Comparison of ENCODE assay signal across 12 mouse cellular contexts in genomic region chr3:9343586-9343985, GRCm38 (mm10).
DNase-seq lines count a peak whose midpoint lies in the region; ATAC-seq and TF ChIP-seq lines count a peak whose summit lies in the region.
"Had no signal": no experiment of that assay in that cellular context is flagged by ENCODE, and none has a peak within 500 bp of the region (broad histone marks: within the 10 kb centered on the region; RNA-seq: fewer than 3 reads in every experiment).

No protein-coding gene starts in this region.

- H3K4me1 ChIP-seq in heart, embryonic 12.5 days (replicated peaks): peaks cover 28% of the 10 kb centered on the region
- peaks cover 73% of the 10 kb centered on the region for H3K4me1 ChIP-seq in midbrain, embryonic 10.5 days
- H3K4me1 ChIP-seq in midbrain, embryonic 16.5 days (ENCODE audit: control insufficient read depth, insufficient read depth, low read length): peaks cover 19% of the 10 kb centered on the region

- WGBS in heart, embryonic 12.5 days: 3% methylated on average over 4 of the region's 4 CpGs
- 2% methylated on average over 4 of the region's 4 CpGs for WGBS in midbrain, embryonic 10.5 days
- 8% methylated on average over 4 of the region's 4 CpGs for WGBS in midbrain, embryonic 16.5 days

- no peaks in the 10 kb centered on the region for H3K36me3 ChIP-seq in heart, embryonic 12.5 days
- H3K36me3 ChIP-seq in midbrain, embryonic 10.5 days: no peaks in the 10 kb centered on the region
- no peaks in the 10 kb centered on the region for H3K36me3 ChIP-seq in midbrain, embryonic 16.5 days (ENCODE audit: control insufficient read depth, insufficient read depth, low read length)
- H3K36me3 ChIP-seq: liver, embryonic 13.5 days had no signal

- intact Hi-C loops in heart, postnatal 14 days (cut with DNase I): no loop called here

- no peak for TF ChIP-seq POLR2A in brain, embryonic 14.5 days (IDR thresholded peaks at IDR 0.05; ENCODE audit: borderline replicate concordance, extremely low read depth, insufficient read depth, insufficient read length, poor library complexity, severe bottlenecking)

- TF ChIP-seq CTCF in brain, embryonic 14.5 days (IDR thresholded peaks at IDR 0.05; ENCODE audit: borderline replicate concordance, extremely low read depth, insufficient read depth, insufficient read length): no peak

- no peak overlapping the region for H3K27ac ChIP-seq in heart, embryonic 12.5 days (ENCODE audit: poor library complexity, severe bottlenecking)
- H3K27ac ChIP-seq in midbrain, embryonic 10.5 days (replicated peaks): peak overlapping the region; percentile 75
- H3K27ac ChIP-seq in midbrain, embryonic 16.5 days (ENCODE audit: low read length): no peak overlapping the region
- H3K27ac ChIP-seq: liver, embryonic 13.5 days had no signal

- H3K4me2 ChIP-seq in heart, embryonic 12.5 days: peak overlapping the region; percentile 37
- H3K4me2 ChIP-seq in midbrain, embryonic 16.5 days (ENCODE audit: low read length): no peak overlapping the region
- H3K4me2 ChIP-seq: liver, embryonic 13.5 days had no signal

- H3K9me3 ChIP-seq in heart, embryonic 12.5 days (replicated peaks): no peaks in the 10 kb centered on the region
- H3K9me3 ChIP-seq in midbrain, embryonic 10.5 days (replicated peaks): no peaks in the 10 kb centered on the region
- no peaks in the 10 kb centered on the region for H3K9me3 ChIP-seq in midbrain, embryonic 16.5 days (replicated peaks; ENCODE audit: control insufficient read depth, low read length, poor library complexity, severe bottlenecking)
- H3K9me3 ChIP-seq: liver, embryonic 13.5 days had no signal

- ATAC-seq in heart, embryonic 12.5 days (ENCODE audit: insufficient number of reproducible peaks, low FRiP score): no peak
- ATAC-seq in midbrain, embryonic 16.5 days: no peak
- no peak for ATAC-seq in frontal cortex, adult (ENCODE audit: low TSS enrichment)
- ATAC-seq: intestine, embryonic 16.5 days had no signal

- no peak overlapping the region for H3K4me3 ChIP-seq in heart, embryonic 12.5 days
- H3K4me3 ChIP-seq in midbrain, embryonic 10.5 days: peak overlapping the region; percentile 21; the same call in 1 of the 2 replicates
- no peak overlapping the region for H3K4me3 ChIP-seq in midbrain, embryonic 16.5 days (ENCODE audit: low read depth, low read length)
- H3K4me3 ChIP-seq: liver, embryonic 13.5 days; myocyte had no signal

- no peak for DNase-seq in heart, postnatal 14 days
- DNase-seq in midbrain, embryonic 10.5 days (ENCODE audit: low spot score): peak; percentile 46
- peak; percentile 26 for DNase-seq in brain, embryonic 14.5 days (ENCODE audit: low read depth)
- peak; percentile 63 for DNase-seq in retina, embryonic 14.5 days (ENCODE audit: low spot score)
- no peak for DNase-seq in right cerebral cortex, postnatal 25 days
- DNase-seq: cerebellum, adult 18-20 months; liver, embryonic 13.5 days had no signal

- H3K9ac ChIP-seq in heart, embryonic 12.5 days: no peak overlapping the region
- no peak overlapping the region for H3K9ac ChIP-seq in midbrain, embryonic 16.5 days (ENCODE audit: low read depth, low read length)
- H3K9ac ChIP-seq: liver, embryonic 13.5 days had no signal

- 0 out of 2 replicates have a peak, but pooled peaks cover 7% of the 10 kb centered on the region for H3K27me3 ChIP-seq in heart, embryonic 12.5 days (replicated peaks)
- H3K27me3 ChIP-seq in midbrain, embryonic 10.5 days (ENCODE audit: low read depth, poor library complexity, severe bottlenecking): peaks cover 52% of the 10 kb centered on the region
- peaks cover 7% of the 10 kb centered on the region for H3K27me3 ChIP-seq in midbrain, embryonic 16.5 days (ENCODE audit: control insufficient read depth, insufficient read depth, low read depth, low read length)

Comparison
In these comparisons a context has a peak if more than half of its experiments do, and no peak if none do; other contexts are left out.
1. DNase-seq: peak in midbrain, embryonic 10.5 days (single experiment), brain, embryonic 14.5 days (single experiment) and retina, embryonic 14.5 days (single experiment); none in heart, postnatal 14 days (0 of 2) and right cerebral cortex, postnatal 25 days (single experiment).